Comparison of ENCODE assay signal across 19 mouse cellular contexts in genomic region chr5:102677176-102677575, GRCm38 (mm10).
A peak's percentile ranks its signal among the peaks of the same experiment; 100 is the strongest.
DNase-seq lines count a peak whose midpoint lies in the region; TF ChIP-seq lines count a peak whose summit lies in the region.
"Had no signal": no experiment of that assay in that cellular context is flagged by ENCODE, and none has a peak within 500 bp of the region (broad histone marks: within the 10 kb centered on the region; RNA-seq: fewer than 3 reads in every experiment).

No protein-coding gene starts in this region.

- H3K4me1 ChIP-seq in liver, adult 2 months (ENCODE audit: control insufficient read depth, insufficient read depth, low read length): peaks cover 1% of the 10 kb centered on the region; the same call in 1 of the 2 replicates
- H3K4me1 ChIP-seq in lung, adult 2 months (ENCODE audit: control insufficient read depth, insufficient read depth, low read length): no peaks in the 10 kb centered on the region
- H3K4me1 ChIP-seq: embryonic facial prominence, embryonic 10.5 days; forebrain, embryonic 10.5 days; heart, embryonic 15.5 days had no signal

- DNase-seq in liver, adult 2 months (ENCODE audit: extremely low read depth, low read depth, low spot score): peak; percentile 41
- no peak for DNase-seq in liver
- DNase-seq in lung, postnatal 14 days: peak; percentile 5
- no peak for DNase-seq in lung, adult 2 months
- DNase-seq in NIH3T3 (ENCODE audit: low read depth): peak; percentile 39
- DNase-seq in layer of hippocampus, adult 8-10 months (ENCODE audit: low spot score in 2 of 2): no peak
- no peak for DNase-seq in left cerebral cortex, adult 18-20 months (ENCODE audit: low spot score in 2 of 2)
- DNase-seq: adrenal gland, postnatal 14 days; cerebellum, adult 2 months; cerebellum, postnatal 10 days; gastrocnemius, postnatal 36 days; heart, adult 18-20 months; heart, postnatal 14 days had no signal

- TF ChIP-seq POLR2A in liver, adult 2 months (IDR thresholded peaks at IDR 0.05; ENCODE audit: extremely low read depth, insufficient read depth, low read length): no peak
- TF ChIP-seq POLR2A in lung, adult 2 months (IDR thresholded peaks at IDR 0.05; ENCODE audit: borderline replicate concordance, extremely low read depth, low read depth, low read length): no peak

- H3K36me3 ChIP-seq in liver, adult 2 months (ENCODE audit: control insufficient read depth, insufficient read depth, low read length): no peaks in the 10 kb centered on the region
- H3K36me3 ChIP-seq: embryonic facial prominence, embryonic 10.5 days; forebrain, embryonic 10.5 days; heart, embryonic 15.5 days; hindbrain, embryonic 13.5 days had no signal

- TF ChIP-seq CTCF in liver, adult 2 months (IDR thresholded peaks at IDR 0.05; ENCODE audit: low read depth, low read length): no peak
- TF ChIP-seq CTCF in lung, adult 2 months (IDR thresholded peaks at IDR 0.05; ENCODE audit: insufficient read depth, low read length): no peak

- H3K9ac ChIP-seq in liver, adult 2 months (ENCODE audit: low read depth, low read length): no peak overlapping the region
- H3K9ac ChIP-seq: heart, embryonic 15.5 days; hindbrain, embryonic 13.5 days had no signal

- no peak overlapping the region for H3K4me3 ChIP-seq in liver, adult 2 months (ENCODE audit: insufficient read depth, low read depth, low read length)
- no peak overlapping the region for H3K4me3 ChIP-seq in lung, adult 2 months (replicated peaks; ENCODE audit: extremely low read depth, low read depth, low read length)
- H3K4me3 ChIP-seq: embryonic facial prominence, embryonic 10.5 days; erythroblast, embryonic 14.5 days; forebrain, embryonic 10.5 days; heart, embryonic 15.5 days; hindbrain, embryonic 13.5 days had no signal

- 50% methylated on average over 2 of the region's 2 CpGs for whole genome bisulfite sequencing in liver, adult 2 months
- WGBS in lung, adult 2 months: 21% methylated on average over 2 of the region's 2 CpGs

- H3K27me3 ChIP-seq in liver, adult 2 months (ENCODE audit: control insufficient read depth, insufficient read depth, low read length): no peaks in the 10 kb centered on the region
- H3K27me3 ChIP-seq: heart, embryonic 15.5 days; hindbrain, embryonic 13.5 days had no signal

- no peaks in the 10 kb centered on the region for H3K79me2 ChIP-seq in liver, adult 2 months (ENCODE audit: control insufficient read depth, insufficient read depth, low read length)

- no peak overlapping the region for H3K27ac ChIP-seq in liver, adult 2 months (replicated peaks; ENCODE audit: insufficient read depth, low read depth, low read length)
- H3K27ac ChIP-seq: embryonic facial prominence, embryonic 10.5 days; forebrain, embryonic 10.5 days; heart, embryonic 15.5 days; hindbrain, embryonic 13.5 days; hindbrain, postnatal 0 days had no signal

Comparison
In these comparisons a context has a peak if more than half of its experiments do, and no peak if none do; other contexts are left out.
1. DNase-seq: peak in liver, adult 2 months (single experiment), lung, postnatal 14 days (single experiment) and NIH3T3 (single experiment); none in liver (single experiment), lung, adult 2 months (single experiment), layer of hippocampus, adult 8-10 months (0 of 2) and left cerebral cortex, adult 18-20 months (0 of 2).